Mouse (Mus musculus): ENCODE data around the gene Tmcc3.

DNA sequence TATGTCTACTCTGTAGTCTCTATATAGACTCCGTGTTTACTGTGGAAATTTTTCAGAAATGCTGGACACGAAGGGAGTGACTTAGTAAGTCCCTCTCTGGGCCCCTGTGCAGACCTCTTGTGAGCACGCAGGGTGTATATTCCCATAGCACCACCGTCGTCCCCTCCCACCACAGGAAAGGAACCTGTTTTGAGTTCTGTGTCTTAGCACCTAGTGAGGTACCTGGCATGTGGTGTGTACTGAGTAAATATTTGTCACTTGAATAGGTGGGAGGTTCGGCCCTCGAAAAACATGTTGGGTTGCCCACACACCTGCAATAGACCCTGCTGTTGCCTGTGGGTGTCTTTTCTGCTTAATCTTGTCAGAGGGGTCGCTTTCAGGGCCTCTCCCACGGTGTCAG, 99.8 kb downstream of the Tmcc3 start:
- no peak for TF ChIP-seq POLR2A (IDR thresholded peaks at IDR 0.05; ENCODE audit: low read depth, low read length)
- no peak for TF ChIP-seq CTCF (IDR thresholded peaks at IDR 0.05; ENCODE audit: extremely low read depth, insufficient read depth, insufficient read length, insufficient replicate concordance)
